Mouse (Mus musculus): ENCODE measurements around the gene Zfp715. TPM values are rescaled to one million over a fixed set of nuclear protein-coding genes. Genes with fewer than 3 reads are reported as not detected.

Zfp715 gene
- polyA plus RNA-seq, 1 experiment from 2014 or later, result 14.4 TPM

DNA sequence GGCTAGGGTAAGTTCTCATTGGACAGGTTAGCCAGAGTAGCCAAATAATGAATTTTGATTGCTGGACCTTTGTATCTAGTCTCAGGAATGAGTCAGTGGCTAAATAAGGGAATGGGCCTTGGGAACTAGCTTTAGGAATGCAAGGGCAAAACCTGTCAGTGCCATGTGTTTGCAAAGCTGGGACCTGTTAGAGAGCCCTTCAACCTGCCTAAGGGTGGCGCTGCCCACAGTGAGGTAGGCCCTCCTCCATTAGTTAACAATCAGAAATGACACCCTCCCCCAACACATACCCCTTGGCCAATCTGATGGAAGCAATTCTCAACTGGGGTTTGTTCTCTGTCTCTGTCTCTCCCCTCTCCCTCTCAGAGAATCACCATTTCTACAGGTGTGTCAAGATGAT lies 33.5 kb upstream of the Zfp715 start:
- H3K27me3 ChIP-seq (ENCODE audit: control insufficient read depth, insufficient read depth, low read length), result no peaks in the 10 kb centered on the region
- no peaks in the 10 kb centered on the region for H3K9me3 ChIP-seq (replicated peaks; ENCODE audit: control insufficient read depth, low read length)
- no peaks in the 10 kb centered on the region for H3K36me3 ChIP-seq (ENCODE audit: control insufficient read depth, insufficient read depth, low read length)
- WGBS, result 62% methylated on average over 1 of the region's 1 CpGs
- H3K27ac ChIP-seq (ENCODE audit: low read length), result no peak overlapping the region
- no peak overlapping the region for H3K4me2 ChIP-seq (ENCODE audit: low read depth, low read length)
- H3K9ac ChIP-seq (ENCODE audit: low read length), result no peak overlapping the region
- ATAC-seq (ENCODE audit: insufficient read depth, low FRiP score), result no peak
- no peaks in the 10 kb centered on the region for H3K4me1 ChIP-seq (ENCODE audit: control insufficient read depth, insufficient read depth, low read length)
- H3K4me3 ChIP-seq (replicated peaks; ENCODE audit: low read length), result no peak overlapping the region

DNA sequence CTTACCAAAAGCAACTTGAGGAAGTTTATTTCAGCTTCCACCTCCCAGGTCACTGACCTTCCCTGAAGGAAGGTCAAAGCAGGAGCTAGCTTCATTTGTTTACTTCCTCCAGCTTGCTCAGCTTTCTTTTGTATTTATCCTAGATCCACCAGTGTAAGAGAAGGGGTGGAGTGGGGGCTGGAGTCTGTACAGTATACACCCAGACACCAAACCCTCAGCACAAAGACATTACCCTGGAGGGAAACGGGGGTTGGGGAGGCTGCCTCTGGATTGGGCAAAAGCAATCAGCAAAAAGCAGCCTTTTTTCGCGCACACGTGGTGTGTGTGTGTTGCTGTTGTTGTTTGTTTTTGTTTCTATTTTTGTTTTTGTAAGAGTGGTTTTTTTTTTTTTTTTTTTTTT lies 33.1 kb upstream of the Zfp715 start:
- 65% methylated on average over 4 of the region's 4 CpGs for WGBS
- H3K27ac ChIP-seq (ENCODE audit: low read length), result no peak overlapping the region
- no peak overlapping the region for H3K4me3 ChIP-seq (replicated peaks; ENCODE audit: low read length)
- H3K36me3 ChIP-seq (ENCODE audit: control insufficient read depth, insufficient read depth, low read length), result no peaks in the 10 kb centered on the region
- no peak overlapping the region for H3K4me2 ChIP-seq (ENCODE audit: low read depth, low read length)
- ATAC-seq (ENCODE audit: insufficient read depth, low FRiP score), result no peak
- H3K9ac ChIP-seq (ENCODE audit: low read length), result no peak overlapping the region
- H3K27me3 ChIP-seq (ENCODE audit: control insufficient read depth, insufficient read depth, low read length), result no peaks in the 10 kb centered on the region
- no peaks in the 10 kb centered on the region for H3K4me1 ChIP-seq (ENCODE audit: control insufficient read depth, insufficient read depth, low read length)
- no peaks in the 10 kb centered on the region for H3K9me3 ChIP-seq (replicated peaks; ENCODE audit: control insufficient read depth, low read length)

DNA sequence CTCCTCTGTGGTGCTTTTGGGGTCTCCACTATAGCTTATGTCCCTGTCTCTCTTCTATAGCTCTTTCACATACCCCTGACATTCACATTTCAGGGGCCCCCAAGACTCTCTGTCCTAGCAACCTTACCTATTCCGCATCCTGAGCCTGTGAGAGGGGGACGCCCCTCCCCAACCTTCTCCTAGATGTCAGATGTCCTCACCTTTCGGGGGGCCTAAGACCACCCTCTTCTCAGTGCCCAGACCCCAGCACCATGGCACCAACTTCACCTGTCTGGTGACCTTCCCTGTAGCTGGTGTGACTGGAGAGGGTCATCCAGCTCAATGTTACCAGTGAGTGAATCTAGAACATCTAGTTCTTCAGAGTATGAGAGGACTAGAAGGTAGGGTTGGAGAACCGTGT lies 31.4 kb upstream of the Zfp715 start:
- no peak overlapping the region for H3K4me2 ChIP-seq (ENCODE audit: low read depth, low read length)
- no peaks in the 10 kb centered on the region for H3K27me3 ChIP-seq (ENCODE audit: control insufficient read depth, insufficient read depth, low read length)
- no peaks in the 10 kb centered on the region for H3K9me3 ChIP-seq (replicated peaks; ENCODE audit: control insufficient read depth, low read length)
- H3K4me1 ChIP-seq (ENCODE audit: control insufficient read depth, insufficient read depth, low read length), result no peaks in the 10 kb centered on the region
- no peak overlapping the region for H3K27ac ChIP-seq (ENCODE audit: low read length)
- WGBS, result 77% methylated on average over 4 of the region's 4 CpGs
- no peak for ATAC-seq (ENCODE audit: insufficient read depth, low FRiP score)
- H3K4me3 ChIP-seq (replicated peaks; ENCODE audit: low read length), result no peak overlapping the region
- H3K36me3 ChIP-seq (ENCODE audit: control insufficient read depth, insufficient read depth, low read length), result no peaks in the 10 kb centered on the region
- H3K9ac ChIP-seq (ENCODE audit: low read length), result no peak overlapping the region

DNA sequence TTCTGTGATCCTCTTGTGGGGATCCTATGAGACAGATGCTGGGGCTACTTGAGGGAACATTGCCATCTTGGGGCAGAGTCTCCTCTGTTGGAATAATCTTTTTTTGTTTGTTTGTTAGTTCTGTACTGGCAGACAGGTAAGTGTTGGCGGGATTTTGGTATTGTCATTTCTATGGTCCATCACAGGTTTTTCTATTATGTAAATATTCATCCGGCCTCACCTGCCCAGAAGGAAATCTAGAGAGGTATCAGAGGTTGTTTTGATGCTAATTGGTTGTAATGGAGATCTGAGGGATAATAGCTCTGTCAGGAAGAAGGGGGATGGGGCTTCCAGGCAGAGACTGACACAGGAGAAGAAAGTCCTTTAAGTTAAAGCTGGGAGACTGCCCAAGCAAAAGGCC lies 30.9 kb upstream of the Zfp715 start:
- no peaks in the 10 kb centered on the region for H3K36me3 ChIP-seq (ENCODE audit: control insufficient read depth, insufficient read depth, low read length)
- ATAC-seq (ENCODE audit: insufficient read depth, low FRiP score), result no peak
- H3K9ac ChIP-seq (ENCODE audit: low read length), result no peak overlapping the region

DNA sequence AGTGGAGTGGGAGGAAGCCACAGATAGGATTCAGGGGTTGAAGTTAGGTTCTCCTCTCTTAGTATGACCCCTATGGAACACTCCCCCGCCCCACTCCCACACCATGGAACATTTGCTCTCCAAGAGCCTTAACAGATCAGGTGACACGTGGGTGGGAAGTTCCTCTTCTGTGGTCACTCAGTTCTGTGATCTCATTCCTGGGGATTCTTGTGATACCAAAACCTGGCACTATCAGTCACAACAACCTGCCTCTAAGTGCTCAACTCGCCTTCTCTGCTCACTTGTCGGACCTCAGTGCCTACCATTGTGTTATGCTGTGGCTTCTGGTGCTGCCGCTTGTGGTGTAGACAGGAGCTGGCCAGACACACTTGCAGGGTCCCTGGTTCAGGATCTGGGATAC lies 30.1 kb upstream of the Zfp715 start:
- H3K9ac ChIP-seq (ENCODE audit: low read length), result no peak overlapping the region
- H3K9me3 ChIP-seq (replicated peaks; ENCODE audit: control insufficient read depth, low read length), result no peaks in the 10 kb centered on the region
- ATAC-seq (ENCODE audit: insufficient read depth, low FRiP score), result no peak
- H3K27me3 ChIP-seq (ENCODE audit: control insufficient read depth, insufficient read depth, low read length), result no peaks in the 10 kb centered on the region
- H3K4me2 ChIP-seq (ENCODE audit: low read depth, low read length), result no peak overlapping the region
- no peak overlapping the region for H3K4me3 ChIP-seq (replicated peaks; ENCODE audit: low read length)
- H3K4me1 ChIP-seq (ENCODE audit: control insufficient read depth, insufficient read depth, low read length), result no peaks in the 10 kb centered on the region
- 64% methylated on average over 5 of the region's 5 CpGs for WGBS
- H3K27ac ChIP-seq (ENCODE audit: low read length), result no peak overlapping the region
- no peaks in the 10 kb centered on the region for H3K36me3 ChIP-seq (ENCODE audit: control insufficient read depth, insufficient read depth, low read length)

More for the DNA sequence above, 30.9 kb upstream of the Zfp715 start:
- Histone ChIP-seq H3K4me2 (ENCODE audit: low read depth, low read length) (no peak overlapping the region), H3K4me3 (replicated peaks; ENCODE audit: low read length) (no peak overlapping the region), H3K27me3 (ENCODE audit: control insufficient read depth, insufficient read depth, low read length) (no peaks in the 10 kb centered on the region), H3K4me1 (ENCODE audit: control insufficient read depth, insufficient read depth, low read length) (no peaks in the 10 kb centered on the region), H3K27ac (ENCODE audit: low read length) (no peak overlapping the region), H3K9me3 (replicated peaks; ENCODE audit: control insufficient read depth, low read length) (no peaks in the 10 kb centered on the region)
- 77% methylated on average over 2 of the region's 2 CpGs for WGBS

DNA sequence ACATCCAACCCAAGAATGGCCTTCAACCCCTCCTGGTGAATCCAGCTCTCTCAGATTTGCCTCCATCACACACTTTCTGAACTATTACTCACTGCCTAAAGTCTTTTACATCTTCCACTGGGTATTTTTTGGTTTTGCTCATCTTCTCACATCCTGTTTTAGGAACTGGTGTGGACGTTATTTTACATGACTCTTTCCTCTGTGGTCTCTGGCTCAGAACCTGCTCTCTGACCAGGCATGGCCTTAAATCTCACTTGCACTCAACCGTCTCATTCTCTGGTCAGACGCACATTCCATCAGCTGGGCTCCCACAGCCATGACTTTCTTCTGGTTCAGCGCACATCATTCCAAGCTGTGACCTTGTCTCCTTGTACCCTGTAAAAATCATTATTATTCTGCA lies 27.7 kb upstream of the Zfp715 start:
- Histone ChIP-seq H3K4me1 (ENCODE audit: control insufficient read depth, insufficient read depth, low read length) (no peaks in the 10 kb centered on the region), H3K27ac (ENCODE audit: low read length) (no peak overlapping the region), H3K36me3 (ENCODE audit: control insufficient read depth, insufficient read depth, low read length) (no peaks in the 10 kb centered on the region), H3K4me3 (replicated peaks; ENCODE audit: low read length) (no peak overlapping the region), H3K9ac (ENCODE audit: low read length) (no peak overlapping the region), H3K4me2 (ENCODE audit: low read depth, low read length) (no peak overlapping the region), H3K27me3 (ENCODE audit: control insufficient read depth, insufficient read depth, low read length) (no peaks in the 10 kb centered on the region), H3K9me3 (replicated peaks; ENCODE audit: control insufficient read depth, low read length) (no peaks in the 10 kb centered on the region)
- no peak for ATAC-seq (ENCODE audit: insufficient read depth, low FRiP score)
- WGBS, result 77% methylated on average over 4 of the region's 4 CpGs

DNA sequence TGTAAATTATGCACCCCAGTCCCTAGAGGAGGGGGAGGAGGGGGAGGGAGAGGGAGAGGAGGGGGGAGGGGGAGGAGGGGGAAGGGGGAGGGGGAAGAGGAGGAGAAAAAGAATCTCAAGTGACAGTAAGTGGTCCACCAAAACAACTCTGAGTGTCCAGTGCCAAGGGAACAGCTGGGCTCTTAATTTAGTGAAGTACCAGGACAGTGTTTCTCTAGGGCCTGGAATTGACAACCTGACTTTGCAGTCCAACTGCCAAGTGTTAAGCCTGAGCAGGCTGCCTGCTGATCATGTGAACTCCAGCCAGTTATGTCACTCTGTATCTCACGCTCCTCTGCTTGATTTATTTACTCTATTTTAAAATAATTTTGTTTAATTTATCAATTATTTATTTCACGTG lies 20.8 kb upstream of the Zfp715 start:
- H3K36me3 ChIP-seq (ENCODE audit: control insufficient read depth, insufficient read depth, low read length), result no peaks in the 10 kb centered on the region
- H3K27ac ChIP-seq (ENCODE audit: low read length), result no peak overlapping the region
- no peak overlapping the region for H3K4me2 ChIP-seq (ENCODE audit: low read depth, low read length)
- no peak overlapping the region for H3K4me3 ChIP-seq (replicated peaks; ENCODE audit: low read length)
- ATAC-seq (ENCODE audit: insufficient read depth, low FRiP score), result no peak
- 55% methylated on average over 2 of the region's 2 CpGs for WGBS
- no peaks in the 10 kb centered on the region for H3K4me1 ChIP-seq (ENCODE audit: control insufficient read depth, insufficient read depth, low read length)
- no peaks in the 10 kb centered on the region for H3K27me3 ChIP-seq (ENCODE audit: control insufficient read depth, insufficient read depth, low read length)
- no peaks in the 10 kb centered on the region for H3K9me3 ChIP-seq (replicated peaks; ENCODE audit: control insufficient read depth, low read length)
- H3K9ac ChIP-seq (ENCODE audit: low read length), result no peak overlapping the region

DNA sequence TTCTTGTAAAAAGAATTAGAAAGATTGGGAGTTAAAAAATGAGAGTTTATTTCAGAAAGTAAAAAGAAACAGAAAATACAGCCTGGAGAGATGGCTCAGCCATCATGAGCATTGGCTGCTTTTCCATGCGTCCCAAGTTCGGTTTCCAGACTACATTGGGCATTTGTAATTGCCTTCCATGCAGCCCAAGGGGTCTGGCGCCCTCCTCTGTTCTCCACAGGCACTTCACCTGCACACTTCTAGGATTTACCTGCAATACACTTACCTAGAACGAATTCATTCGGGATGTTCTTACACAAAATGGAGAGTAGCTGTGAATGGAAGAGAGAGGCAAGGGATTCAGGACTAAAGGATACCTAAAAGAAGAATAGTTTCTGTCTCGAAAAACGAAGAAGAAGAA lies 20.1 kb upstream of the Zfp715 start:
- no peak overlapping the region for H3K4me3 ChIP-seq (replicated peaks; ENCODE audit: low read length)
- H3K27ac ChIP-seq (ENCODE audit: low read length), result no peak overlapping the region
- H3K36me3 ChIP-seq (ENCODE audit: control insufficient read depth, insufficient read depth, low read length), result no peaks in the 10 kb centered on the region
- H3K27me3 ChIP-seq (ENCODE audit: control insufficient read depth, insufficient read depth, low read length), result no peaks in the 10 kb centered on the region
- no peak overlapping the region for H3K9ac ChIP-seq (ENCODE audit: low read length)
- no peaks in the 10 kb centered on the region for H3K9me3 ChIP-seq (replicated peaks; ENCODE audit: control insufficient read depth, low read length)
- H3K4me2 ChIP-seq (ENCODE audit: low read depth, low read length), result no peak overlapping the region
- no peak for ATAC-seq (ENCODE audit: insufficient read depth, low FRiP score)
- no peaks in the 10 kb centered on the region for H3K4me1 ChIP-seq (ENCODE audit: control insufficient read depth, insufficient read depth, low read length)
- 31% methylated on average over 5 of the region's 7 CpGs for WGBS

DNA sequence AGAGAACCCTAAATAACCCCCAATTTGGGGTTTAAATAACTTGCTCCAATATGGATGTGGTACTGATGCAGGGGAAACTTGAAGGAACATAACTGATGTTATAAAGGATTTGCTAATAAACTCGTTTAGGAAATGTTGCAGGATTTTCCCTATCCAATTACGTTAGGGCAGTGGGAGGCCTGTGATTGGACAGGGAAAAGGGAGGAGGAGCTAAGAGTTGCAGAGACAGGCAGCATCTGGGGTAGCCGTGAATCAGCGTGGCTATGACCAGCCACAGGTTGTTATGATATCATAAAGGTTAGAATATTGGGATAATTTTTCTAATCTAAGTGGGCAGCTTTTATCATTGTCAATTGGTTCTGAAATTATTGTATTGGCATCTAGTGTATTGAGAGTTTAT lies 15.0 kb upstream of the Zfp715 start:
- Histone ChIP-seq H3K9me3 (replicated peaks; ENCODE audit: control insufficient read depth, low read length) (no peaks in the 10 kb centered on the region), H3K27me3 (ENCODE audit: control insufficient read depth, insufficient read depth, low read length) (no peaks in the 10 kb centered on the region), H3K27ac (ENCODE audit: low read length) (no peak overlapping the region), H3K4me3 (replicated peaks; ENCODE audit: low read length) (no peak overlapping the region), H3K36me3 (ENCODE audit: control insufficient read depth, insufficient read depth, low read length) (no peaks in the 10 kb centered on the region), H3K9ac (ENCODE audit: low read length) (no peak overlapping the region), H3K4me2 (ENCODE audit: low read depth, low read length) (no peak overlapping the region), H3K4me1 (ENCODE audit: control insufficient read depth, insufficient read depth, low read length) (no peaks in the 10 kb centered on the region)
- ATAC-seq (ENCODE audit: insufficient read depth, low FRiP score), result no peak
- 62% methylated on average over 4 of the region's 4 CpGs for WGBS

DNA sequence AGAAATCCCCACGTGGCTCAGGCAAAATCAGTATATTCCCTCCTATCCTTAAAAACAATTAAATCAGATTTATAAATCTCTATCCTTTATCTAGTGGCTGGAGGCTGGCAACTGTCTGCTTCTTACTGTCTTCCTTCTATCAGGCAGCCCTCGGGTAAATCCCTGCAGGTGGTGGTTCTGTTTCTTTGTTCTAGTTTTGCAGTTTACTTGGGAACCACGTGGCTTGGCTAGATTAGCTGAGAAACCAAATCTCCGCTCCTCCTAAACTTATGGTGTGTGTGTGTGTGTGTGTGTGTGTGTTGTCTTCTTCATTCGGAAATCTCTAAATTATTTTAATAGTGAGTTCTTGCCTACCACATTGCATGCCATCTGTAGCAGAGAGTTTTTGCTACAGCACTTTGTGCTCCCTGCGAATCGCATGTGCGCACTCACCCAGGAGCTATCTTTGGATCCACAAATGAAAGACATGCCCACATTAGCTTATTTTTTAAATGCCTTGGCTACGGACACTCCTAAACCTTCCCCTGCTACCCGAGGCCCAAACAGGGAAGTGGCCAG lies 13.2 kb upstream of the Zfp715 start:
- no peak overlapping the region for H3K4me3 ChIP-seq (replicated peaks; ENCODE audit: low read length)
- WGBS, result 52% methylated on average over 10 of the region's 10 CpGs
- H3K9me3 ChIP-seq (replicated peaks; ENCODE audit: control insufficient read depth, low read length), result no peaks in the 10 kb centered on the region
- H3K27me3 ChIP-seq (ENCODE audit: control insufficient read depth, insufficient read depth, low read length), result no peaks in the 10 kb centered on the region
- no peaks in the 10 kb centered on the region for H3K36me3 ChIP-seq (ENCODE audit: control insufficient read depth, insufficient read depth, low read length)
- H3K4me2 ChIP-seq (ENCODE audit: low read depth, low read length), result no peak overlapping the region
- no peak for ATAC-seq (ENCODE audit: insufficient read depth, low FRiP score)
- no peaks in the 10 kb centered on the region for H3K4me1 ChIP-seq (ENCODE audit: control insufficient read depth, insufficient read depth, low read length)
- no peak overlapping the region for H3K27ac ChIP-seq (ENCODE audit: low read length)
- no peak overlapping the region for H3K9ac ChIP-seq (ENCODE audit: low read length)

Data from stomach, embryonic 16.5 days (tissue).